Mouse (Mus musculus): ENCODE results near the gene Ptpn5. TPM values are rescaled to one million over a fixed set of nuclear protein-coding genes. Genes with fewer than 3 reads are reported as not detected.
A peak's percentile ranks its signal among the peaks of the same experiment; 100 is the strongest.

Ptpn5 gene
- polyA plus RNA-seq, 1 experiment from 2014 or later: 6.9 TPM

DNA sequence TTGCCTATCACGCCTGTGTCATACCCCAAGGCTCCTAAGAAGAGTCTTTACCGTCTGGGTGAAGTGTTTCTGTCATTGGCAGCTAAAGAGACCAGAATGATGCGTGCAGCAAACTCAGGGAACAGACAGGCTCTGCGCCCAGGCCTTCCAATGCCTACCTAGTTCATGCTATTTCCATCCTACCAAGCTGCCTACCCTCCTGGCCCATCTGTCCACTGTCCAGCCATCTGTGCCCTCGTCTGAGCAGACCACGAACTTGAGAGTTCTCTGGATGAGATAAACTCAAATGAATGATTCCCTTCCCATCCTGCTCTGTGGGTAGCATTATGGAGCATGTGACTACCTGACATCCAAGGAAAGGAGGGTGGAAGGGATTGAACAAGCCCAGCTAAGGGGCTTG, 16.8 kb downstream of the Ptpn5 start:
- no peak for ATAC-seq (ENCODE audit: low read depth)

DNA sequence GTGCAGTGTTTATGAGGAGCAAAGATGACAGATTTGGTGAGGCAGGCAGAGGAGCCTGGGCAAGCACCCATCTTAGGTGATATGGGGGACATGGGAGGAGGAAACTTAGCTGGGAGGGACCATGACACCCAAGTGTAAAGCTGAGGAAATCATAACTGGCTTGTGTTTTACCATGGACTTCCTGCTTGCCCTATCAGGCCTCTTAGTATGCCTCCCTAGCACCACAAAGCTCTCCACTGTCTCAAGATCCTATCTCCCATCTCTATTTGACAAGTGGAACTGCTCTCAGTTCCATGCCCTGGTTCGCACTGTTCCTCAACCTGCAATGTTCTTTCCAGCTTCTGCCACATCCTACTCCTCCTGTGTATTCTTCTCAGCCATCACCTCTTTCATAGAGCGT, 18.0 kb downstream of the Ptpn5 start:
- no peak overlapping the region for H3K27ac ChIP-seq (ENCODE audit: low read length)
- H3K9ac ChIP-seq (ENCODE audit: low read length): no peak overlapping the region
- H3K4me1 ChIP-seq (replicated peaks; ENCODE audit: control insufficient read depth, insufficient read depth, low read length): 0 out of 2 replicates have a peak, but pooled peaks cover 2% of the 10 kb centered on the region
- 79% methylated on average over 2 of the region's 2 CpGs for WGBS
- no peak for ATAC-seq (ENCODE audit: low read depth)
- no peaks in the 10 kb centered on the region for H3K36me3 ChIP-seq (ENCODE audit: control insufficient read depth, insufficient read depth, low read length)
- H3K27me3 ChIP-seq (ENCODE audit: control insufficient read depth, insufficient read depth, low read depth, low read length): no peaks in the 10 kb centered on the region
- no peak overlapping the region for H3K4me3 ChIP-seq (ENCODE audit: low read length)
- H3K9me3 ChIP-seq (ENCODE audit: control insufficient read depth, low read length): no peaks in the 10 kb centered on the region
- no peak overlapping the region for H3K4me2 ChIP-seq (ENCODE audit: low read depth, low read length)

More for the DNA sequence above, 16.8 kb downstream of the Ptpn5 start:
- Histone ChIP-seq H3K27ac (ENCODE audit: low read length) (no peak overlapping the region), H3K4me3 (ENCODE audit: low read length) (no peak overlapping the region), H3K9ac (ENCODE audit: low read length) (no peak overlapping the region), H3K4me1 (replicated peaks; ENCODE audit: control insufficient read depth, insufficient read depth, low read length) (no peaks in the 10 kb centered on the region), H3K27me3 (ENCODE audit: control insufficient read depth, insufficient read depth, low read depth, low read length) (no peaks in the 10 kb centered on the region), H3K36me3 (ENCODE audit: control insufficient read depth, insufficient read depth, low read length) (no peaks in the 10 kb centered on the region), H3K4me2 (ENCODE audit: low read depth, low read length) (no peak overlapping the region), H3K9me3 (ENCODE audit: control insufficient read depth, low read length) (no peaks in the 10 kb centered on the region)
- 75% methylated on average over 6 of the region's 6 CpGs for WGBS

DNA sequence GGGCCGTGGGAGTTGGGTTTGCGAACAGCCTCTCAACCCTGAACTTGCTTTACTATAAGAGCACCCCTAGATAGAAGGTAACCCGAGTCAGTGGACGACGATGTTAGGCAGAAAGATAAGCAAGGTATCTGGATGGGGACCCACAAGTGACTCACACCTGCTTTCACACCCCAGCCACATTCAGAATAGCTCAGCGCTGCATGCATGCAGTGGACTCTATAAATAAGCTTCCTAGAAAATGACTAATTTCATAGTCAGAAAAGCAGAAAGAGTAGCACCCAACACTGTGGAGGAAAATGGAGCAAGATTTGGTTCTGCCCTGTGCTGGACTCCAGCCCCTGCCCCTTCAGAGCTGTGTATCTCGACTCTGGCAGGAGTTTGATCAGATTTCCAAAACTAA, 20.1 kb downstream of the Ptpn5 start:
- H3K36me3 ChIP-seq (ENCODE audit: control insufficient read depth, insufficient read depth, low read length): no peaks in the 10 kb centered on the region
- H3K9ac ChIP-seq (ENCODE audit: low read length): no peak overlapping the region
- H3K4me2 ChIP-seq (ENCODE audit: low read depth, low read length): no peak overlapping the region
- WGBS: 76% methylated on average over 7 of the region's 7 CpGs
- no peaks in the 10 kb centered on the region for H3K9me3 ChIP-seq (ENCODE audit: control insufficient read depth, low read length)
- no peak overlapping the region for H3K27ac ChIP-seq (ENCODE audit: low read length)
- 0 out of 2 replicates have a peak, but pooled peaks cover 2% of the 10 kb centered on the region for H3K4me1 ChIP-seq (replicated peaks; ENCODE audit: control insufficient read depth, insufficient read depth, low read length)
- ATAC-seq (ENCODE audit: low read depth): no peak
- H3K27me3 ChIP-seq (ENCODE audit: control insufficient read depth, insufficient read depth, low read depth, low read length): no peaks in the 10 kb centered on the region
- no peak overlapping the region for H3K4me3 ChIP-seq (ENCODE audit: low read length)

DNA sequence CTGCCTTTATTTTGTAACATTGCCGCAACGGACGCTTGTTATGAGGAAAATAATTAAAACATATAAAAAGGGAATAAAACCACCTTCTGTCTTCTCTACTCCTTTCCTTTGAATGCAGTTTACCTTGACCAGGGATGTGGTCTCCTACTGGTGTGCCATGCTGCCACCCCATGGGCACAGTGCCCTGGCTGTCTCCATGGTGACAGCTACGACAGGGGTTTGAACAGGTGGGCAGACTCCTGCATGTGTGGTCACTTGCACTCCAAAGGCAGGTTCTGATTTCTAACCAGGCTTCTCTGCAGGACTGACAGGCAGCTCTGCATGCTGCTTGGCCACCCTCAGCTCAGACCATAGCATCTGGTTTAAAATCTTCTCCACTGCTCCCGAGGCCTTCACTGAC, 21.4 kb downstream of the Ptpn5 start:
- H3K4me2 ChIP-seq (ENCODE audit: low read depth, low read length): no peak overlapping the region
- no peak overlapping the region for H3K4me3 ChIP-seq (ENCODE audit: low read length)
- 85% methylated on average over 5 of the region's 5 CpGs for WGBS
- H3K9ac ChIP-seq (ENCODE audit: low read length): no peak overlapping the region
- no peaks in the 10 kb centered on the region for H3K9me3 ChIP-seq (ENCODE audit: control insufficient read depth, low read length)
- no peaks in the 10 kb centered on the region for H3K27me3 ChIP-seq (ENCODE audit: control insufficient read depth, insufficient read depth, low read depth, low read length)
- no peak for ATAC-seq (ENCODE audit: low read depth)
- no peaks in the 10 kb centered on the region for H3K36me3 ChIP-seq (ENCODE audit: control insufficient read depth, insufficient read depth, low read length)
- H3K27ac ChIP-seq (ENCODE audit: low read length): no peak overlapping the region
- peaks cover 6% of the 10 kb centered on the region; the same call in 1 of the 2 replicates for H3K4me1 ChIP-seq (replicated peaks; ENCODE audit: control insufficient read depth, insufficient read depth, low read length)

DNA sequence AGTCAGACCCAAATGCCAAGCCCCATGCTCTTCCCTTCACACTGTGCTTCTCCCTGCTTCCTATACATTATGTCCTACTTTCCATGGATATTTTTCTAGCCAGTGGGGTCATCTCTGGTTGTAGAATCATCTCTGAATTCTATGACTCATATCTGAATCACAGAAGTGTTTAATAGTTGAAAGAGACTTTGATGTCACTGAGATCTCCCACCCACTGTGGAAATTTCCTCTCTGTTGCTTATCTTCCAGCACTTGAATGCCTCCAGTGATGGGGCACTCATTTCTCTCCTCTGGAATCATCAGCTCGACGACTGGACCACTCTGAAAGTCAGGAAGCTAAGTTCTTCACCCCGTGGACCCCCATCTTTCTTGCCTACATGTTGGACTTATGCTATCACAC, 22.4 kb downstream of the Ptpn5 start:
- WGBS: 60% methylated on average over 3 of the region's 3 CpGs
- no peak for ATAC-seq (ENCODE audit: low read depth)
- no peaks in the 10 kb centered on the region for H3K36me3 ChIP-seq (ENCODE audit: control insufficient read depth, insufficient read depth, low read length)

DNA sequence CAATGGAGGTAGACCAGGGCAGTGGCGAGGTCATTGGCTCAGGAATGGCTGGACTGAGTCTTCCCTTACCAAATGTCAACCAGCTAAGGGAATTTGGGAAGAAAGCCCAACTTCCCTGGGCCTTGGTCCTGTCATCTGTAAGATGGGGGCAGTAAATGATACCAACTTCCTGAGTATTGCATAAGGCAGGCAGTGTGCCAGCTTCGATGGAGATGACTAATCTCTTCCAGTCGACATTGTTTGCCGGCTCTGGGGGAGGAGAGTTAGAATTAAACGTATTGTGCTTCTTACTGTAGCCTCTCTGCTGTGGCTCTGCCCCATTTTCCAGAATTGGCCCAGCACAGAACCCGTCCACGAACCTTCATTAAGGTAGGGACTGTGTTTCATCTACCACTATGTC, 23.0 kb downstream of the Ptpn5 start:
- H3K27me3 ChIP-seq (ENCODE audit: control insufficient read depth, insufficient read depth, low read depth, low read length): no peaks in the 10 kb centered on the region
- no peak overlapping the region for H3K4me2 ChIP-seq (ENCODE audit: low read depth, low read length)
- H3K9ac ChIP-seq (ENCODE audit: low read length): no peak overlapping the region
- H3K4me1 ChIP-seq (replicated peaks; ENCODE audit: control insufficient read depth, insufficient read depth, low read length): peaks cover 6% of the 10 kb centered on the region; the same call in 1 of the 2 replicates
- no peaks in the 10 kb centered on the region for H3K36me3 ChIP-seq (ENCODE audit: control insufficient read depth, insufficient read depth, low read length)
- H3K4me3 ChIP-seq (ENCODE audit: low read length): no peak overlapping the region
- no peak overlapping the region for H3K27ac ChIP-seq (ENCODE audit: low read length)
- WGBS: 50% methylated on average over 7 of the region's 7 CpGs
- ATAC-seq (ENCODE audit: low read depth): peak; percentile 56
- no peaks in the 10 kb centered on the region for H3K9me3 ChIP-seq (ENCODE audit: control insufficient read depth, low read length)

More for the DNA sequence above, 22.4 kb downstream of the Ptpn5 start:
- Histone ChIP-seq H3K9me3 (ENCODE audit: control insufficient read depth, low read length) (no peaks in the 10 kb centered on the region), H3K27me3 (ENCODE audit: control insufficient read depth, insufficient read depth, low read depth, low read length) (no peaks in the 10 kb centered on the region), H3K27ac (ENCODE audit: low read length) (no peak overlapping the region), H3K4me1 (replicated peaks; ENCODE audit: control insufficient read depth, insufficient read depth, low read length) (peaks cover 6% of the 10 kb centered on the region; the same call in 1 of the 2 replicates), H3K4me3 (ENCODE audit: low read length) (no peak overlapping the region), H3K4me2 (ENCODE audit: low read depth, low read length) (no peak overlapping the region), H3K9ac (ENCODE audit: low read length) (no peak overlapping the region)

DNA sequence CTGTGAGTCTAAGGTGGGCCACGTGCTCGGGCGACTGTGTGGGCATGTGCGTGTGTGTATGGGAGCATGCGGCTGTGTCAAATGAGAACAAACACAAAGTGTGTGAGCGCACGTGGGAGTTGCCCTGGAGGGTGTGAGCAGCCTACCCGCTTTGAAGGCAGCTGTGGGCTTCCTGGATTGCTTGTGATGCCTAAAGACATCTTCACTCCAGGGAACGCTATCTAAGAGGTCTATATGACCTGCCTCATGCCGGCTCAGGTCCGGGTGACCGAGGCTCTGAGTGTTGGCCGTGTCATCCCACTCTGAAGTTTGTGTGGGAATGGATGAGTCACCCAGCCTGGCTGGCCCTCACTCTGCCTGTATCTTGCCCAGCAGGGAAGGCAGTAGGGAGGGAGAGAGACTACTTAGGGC, 24.7 kb downstream of the Ptpn5 start:
- H3K36me3 ChIP-seq (ENCODE audit: control insufficient read depth, insufficient read depth, low read length): no peaks in the 10 kb centered on the region
- 84% methylated on average over 13 of the region's 13 CpGs for WGBS
- no peaks in the 10 kb centered on the region for H3K27me3 ChIP-seq (ENCODE audit: control insufficient read depth, insufficient read depth, low read depth, low read length)
- H3K27ac ChIP-seq (ENCODE audit: low read length): no peak overlapping the region
- H3K9ac ChIP-seq (ENCODE audit: low read length): no peak overlapping the region
- no peak for ATAC-seq (ENCODE audit: low read depth)
- no peak overlapping the region for H3K4me3 ChIP-seq (ENCODE audit: low read length)
- H3K4me2 ChIP-seq (ENCODE audit: low read depth, low read length): no peak overlapping the region
- peaks cover 8% of the 10 kb centered on the region; the same call in 1 of the 2 replicates for H3K4me1 ChIP-seq (replicated peaks; ENCODE audit: control insufficient read depth, insufficient read depth, low read length)
- no peaks in the 10 kb centered on the region for H3K9me3 ChIP-seq (ENCODE audit: control insufficient read depth, low read length)

DNA sequence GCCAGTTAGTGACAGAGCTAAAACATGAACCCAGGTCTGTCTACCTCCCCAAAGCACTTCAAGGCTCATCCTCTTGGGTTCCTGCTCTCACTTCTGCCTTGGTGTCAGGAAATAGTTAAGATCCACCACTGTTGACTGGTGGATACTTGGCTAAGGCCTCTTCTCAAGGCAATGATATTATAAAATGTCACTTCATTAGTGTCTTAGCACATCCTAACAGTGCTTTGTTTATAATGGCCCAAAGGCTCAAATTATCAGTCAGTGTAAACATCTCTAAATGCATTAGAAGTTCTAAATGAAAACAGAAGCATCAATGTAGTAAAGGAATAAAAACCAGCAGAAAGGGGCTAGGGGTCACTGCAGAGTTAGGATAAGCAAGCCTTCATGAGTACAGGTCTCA, 26.5 kb downstream of the Ptpn5 start:
- ATAC-seq (ENCODE audit: low read depth): peak; percentile 81
- H3K27me3 ChIP-seq (ENCODE audit: control insufficient read depth, insufficient read depth, low read depth, low read length): no peaks in the 10 kb centered on the region
- no peaks in the 10 kb centered on the region for H3K36me3 ChIP-seq (ENCODE audit: control insufficient read depth, insufficient read depth, low read length)
- H3K4me2 ChIP-seq (ENCODE audit: low read depth, low read length): no peak overlapping the region
- no peaks in the 10 kb centered on the region for H3K9me3 ChIP-seq (ENCODE audit: control insufficient read depth, low read length)
- H3K9ac ChIP-seq (ENCODE audit: low read length): no peak overlapping the region
- H3K27ac ChIP-seq (ENCODE audit: low read length): no peak overlapping the region
- H3K4me1 ChIP-seq (replicated peaks; ENCODE audit: control insufficient read depth, insufficient read depth, low read length): peaks cover 8% of the 10 kb centered on the region; the same call in 1 of the 2 replicates
- H3K4me3 ChIP-seq (ENCODE audit: low read length): no peak overlapping the region

DNA sequence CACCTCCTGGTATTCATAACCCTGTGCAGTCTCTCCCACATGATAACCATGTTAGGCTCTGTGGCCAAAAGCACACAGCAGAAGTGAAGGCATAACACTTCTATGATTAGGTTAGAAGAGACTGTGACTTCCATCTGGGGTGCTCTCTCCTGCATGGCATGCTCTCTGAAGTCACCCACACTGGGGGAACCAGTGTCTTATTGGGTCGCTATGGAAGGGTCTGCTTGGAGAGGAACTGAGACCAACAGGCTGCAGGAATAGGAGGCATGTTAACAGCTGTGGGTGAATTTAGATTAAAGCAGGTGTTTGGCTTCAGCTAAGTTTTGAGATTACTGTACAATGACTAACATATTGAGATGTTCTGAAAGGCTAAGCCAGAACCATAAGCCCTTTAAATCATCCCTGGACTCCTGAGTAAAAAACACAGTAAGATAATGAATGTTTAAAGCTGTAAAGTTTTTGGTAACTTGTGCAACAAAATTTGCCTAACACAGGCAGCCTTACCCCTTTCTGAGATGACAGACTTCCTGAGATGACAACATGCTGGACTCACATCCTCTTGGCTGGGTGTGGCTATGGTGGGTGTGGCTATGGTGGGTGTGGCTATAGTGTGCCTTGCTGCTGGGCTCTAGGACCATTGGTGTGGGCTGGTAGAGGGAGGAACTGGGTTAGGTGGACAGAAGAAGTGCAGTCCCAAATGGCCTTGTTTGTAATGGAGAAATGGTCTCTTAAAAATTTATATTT, 29.6 kb downstream of the Ptpn5 start:
- Histone ChIP-seq H3K27me3 (ENCODE audit: control insufficient read depth, insufficient read depth, low read depth, low read length) (no peaks in the 10 kb centered on the region), H3K27ac (ENCODE audit: low read length) (no peak overlapping the region), H3K4me1 (replicated peaks; ENCODE audit: control insufficient read depth, insufficient read depth, low read length) (peaks cover 5% of the 10 kb centered on the region; the same call in 1 of the 2 replicates), H3K4me2 (ENCODE audit: low read depth, low read length) (no peak overlapping the region), H3K9me3 (ENCODE audit: control insufficient read depth, low read length) (no peaks in the 10 kb centered on the region), H3K36me3 (ENCODE audit: control insufficient read depth, insufficient read depth, low read length) (no peaks in the 10 kb centered on the region), H3K9ac (ENCODE audit: low read length) (no peak overlapping the region), H3K4me3 (ENCODE audit: low read length) (no peak overlapping the region)
- ATAC-seq (ENCODE audit: low read depth): no peak
- 74% methylated on average over 1 of the region's 1 CpGs for WGBS

Data from lung, embryonic 16.5 days (tissue).